Mouse (Mus musculus) CD4-positive, CD25-positive, alpha-beta regulatory T cell, adult 2 months (primary cell): ENCODE results near the gene Mcpt8.
"Not testable (repeated sequence)": the region's sequence is repeated elsewhere in the genome, so short reads cannot be mapped to it uniquely, and the experiment has no call there.

Experiments
- DNase-seq: peaks from one replicate; pipeline ENCODE4 v3.0.0-alpha.2; 2012; ENCODE audit warnings: low read depth, low spot score

Mcpt8 gene

DNA sequence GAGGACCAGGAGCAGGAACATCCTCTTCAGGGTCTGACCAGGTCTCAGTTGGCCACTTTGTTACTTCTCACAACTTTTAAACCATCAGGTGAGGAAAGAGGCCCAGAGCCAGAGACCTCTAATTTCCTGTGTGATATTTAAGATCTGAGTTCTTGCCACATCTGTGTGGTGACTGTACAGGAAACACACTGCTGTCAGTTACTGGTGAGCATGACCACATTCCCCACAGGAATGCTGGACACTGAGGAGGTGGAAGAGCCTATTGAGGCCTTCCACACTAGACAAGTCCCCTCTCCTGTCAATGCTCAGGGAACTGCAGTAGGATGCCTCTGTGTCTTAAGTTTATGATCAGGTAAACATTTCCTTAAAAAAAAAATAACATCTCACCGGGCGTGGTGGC lies at the start of gene Mcpt8:
TSS of gene Mcpt8 (minus strand) at position 107 of the 400 bp plus-strand sequence.
- DNase-seq, result no peak

- DNase-seq, result not testable (repeated sequence)
These were observed 48.6 kb upstream of the Mcpt8 start for GRCm38 (mm10) chr14:56133675-56134074.

- not testable (repeated sequence) for DNase-seq
These were observed 47.4 kb upstream of the Mcpt8 start, which contains the start of gene Gzmd for GRCm38 (mm10) chr14:56132508-56132907. Gene Gzmd (minus strand): TSS chr14:56132608.

DNA sequence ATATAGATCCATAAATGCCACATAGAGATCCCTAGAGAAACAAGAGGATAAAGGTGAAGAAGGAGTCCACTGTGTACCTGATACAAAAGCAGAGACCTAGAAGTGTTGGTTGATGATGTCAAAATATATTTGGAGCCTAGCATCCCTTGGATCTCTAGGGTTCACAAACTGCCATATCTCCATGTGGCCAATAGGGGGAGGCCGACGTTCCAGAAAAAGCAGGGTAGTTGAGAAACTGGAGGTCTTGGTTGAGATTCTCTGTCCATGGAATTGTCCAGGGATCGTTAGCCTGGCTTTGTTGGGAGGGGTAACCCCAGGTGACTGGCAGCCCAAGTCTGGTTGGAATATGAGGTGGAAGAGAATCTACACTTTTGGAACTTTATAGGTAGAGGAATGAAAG lies 43.3 kb upstream of the Mcpt8 start:
- DNase-seq, result peak; percentile 7

DNA sequence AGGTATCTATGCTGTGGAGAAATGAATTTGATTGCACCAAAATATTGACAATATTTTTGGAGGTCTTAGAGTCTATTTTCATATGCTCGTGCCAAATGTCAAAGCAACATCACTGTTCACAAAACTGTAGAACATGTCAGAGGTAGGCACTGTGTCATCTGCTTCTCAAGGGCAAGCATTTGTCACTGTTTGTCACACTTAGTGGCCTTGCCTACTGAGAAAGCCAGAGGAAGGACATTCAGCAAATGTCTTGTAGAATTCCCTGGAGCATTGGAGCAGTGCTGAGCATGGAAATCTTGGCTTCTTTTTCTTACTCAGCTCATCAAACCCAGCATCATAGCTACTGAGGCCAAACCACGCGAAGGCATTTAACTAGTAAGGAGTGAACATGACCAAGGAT lies 38.4 kb upstream of the Mcpt8 start:
- DNase-seq, result no peak

- no peak for DNase-seq
These were observed 35.5 kb upstream of the Mcpt8 start, which contains the start of gene Gzme for GRCm38 (mm10) chr14:56120525-56120924. Gene Gzme (minus strand): TSS chr14:56120625.

GRCm38 (mm10) chr14:56115531-56116310 lies 30.6 kb upstream of the Mcpt8 start:
- DNase-seq, result not testable (repeated sequence)

DNA sequence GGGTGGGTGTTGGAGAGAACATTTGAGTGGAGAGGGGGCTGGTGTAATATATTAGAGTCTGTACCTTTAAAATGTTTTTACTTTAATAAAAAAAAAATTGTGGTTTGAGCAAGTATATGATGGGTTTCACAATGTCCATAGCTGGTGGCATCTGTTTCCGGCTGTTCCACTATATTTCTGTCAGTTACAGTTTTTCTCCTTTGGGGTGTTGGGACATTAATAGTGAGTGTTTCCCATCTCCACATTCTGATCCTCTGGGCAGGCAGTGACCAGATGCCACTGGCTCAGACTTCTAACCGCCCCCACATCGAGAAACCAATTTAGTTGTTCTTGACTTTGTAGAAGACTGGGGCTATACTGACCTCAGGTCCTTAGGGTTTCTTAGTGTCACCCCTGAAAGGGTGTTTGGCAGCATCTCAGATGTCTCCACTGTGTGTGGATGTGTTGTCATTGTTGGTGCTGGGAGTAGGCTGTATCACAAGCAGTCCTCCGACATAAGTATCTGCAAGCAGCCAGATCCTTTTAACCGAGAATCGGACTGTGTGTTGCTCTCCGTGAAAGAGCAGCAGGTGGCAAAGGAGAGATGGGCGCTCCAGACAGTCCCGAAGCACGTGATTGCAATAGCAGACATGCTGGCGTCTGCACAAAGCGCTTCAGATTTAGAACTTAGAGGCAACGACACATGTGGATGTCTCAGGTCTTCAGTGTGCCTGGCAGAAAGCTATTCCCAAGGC lies 20.5 kb upstream of the Mcpt8 start:
- no peak for DNase-seq

- no peak for DNase-seq
These were observed 19.9 kb upstream of the Mcpt8 start for GRCm38 (mm10) chr14:56105016-56105415.

- DNase-seq, result no peak
These were observed 18.4 kb upstream of the Mcpt8 start for GRCm38 (mm10) chr14:56103452-56103851.

DNA sequence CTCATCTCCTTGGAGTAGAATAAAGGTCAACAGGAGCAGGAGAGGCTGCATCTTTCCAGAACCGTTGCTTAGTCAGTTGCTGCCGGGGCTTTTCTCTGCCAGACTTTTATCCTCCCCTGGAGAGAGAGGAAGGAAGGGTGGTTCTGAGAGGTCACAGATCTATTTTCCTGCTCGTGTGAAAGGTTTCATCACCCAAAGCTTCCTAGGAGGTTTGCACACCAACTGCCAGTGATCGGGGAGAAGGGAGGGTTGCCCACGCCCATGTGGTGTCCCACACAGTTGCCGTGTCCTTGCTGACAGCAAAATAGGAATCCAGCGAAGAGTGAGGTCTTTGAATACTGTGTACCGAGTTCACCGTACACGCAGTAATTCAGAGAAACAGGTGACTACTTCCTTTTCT lies 17.3 kb upstream of the Mcpt8 start, which contains the start of gene Ctsg:
TSS of gene Ctsg (minus strand) at position 189 of the 400 bp plus-strand sequence.
- no peak for DNase-seq

GRCm38 (mm10) chr14:56098940-56099339 lies 13.9 kb upstream of the Mcpt8 start:
- peak; percentile 43 for DNase-seq

DNA sequence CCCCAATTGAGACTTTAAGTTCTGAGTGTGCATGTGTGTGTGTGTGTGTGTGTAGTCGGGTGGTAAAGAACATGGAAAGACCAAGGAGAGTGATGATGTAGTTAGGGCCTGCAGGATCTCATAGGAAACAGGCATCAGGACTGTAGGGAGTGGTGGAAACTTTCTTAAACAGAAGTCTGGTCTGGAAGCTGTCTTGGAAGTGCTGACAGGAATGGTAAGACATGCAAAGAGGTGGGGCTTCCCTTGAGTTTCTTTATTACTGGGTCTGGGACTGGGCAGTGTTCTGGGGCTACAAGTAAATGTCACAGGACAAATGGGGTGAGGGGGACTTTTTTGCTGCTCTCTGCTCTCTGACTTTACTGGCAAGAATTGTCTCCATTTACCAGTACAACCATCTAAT lies 12.5 kb upstream of the Mcpt8 start:
- DNase-seq, result no peak

- DNase-seq, result no peak
These were observed 8.3 kb upstream of the Mcpt8 start for GRCm38 (mm10) chr14:56093353-56093752.

GRCm38 (mm10) chr14:56086711-56087110 lies 1.6 kb upstream of the Mcpt8 start:
- no peak for DNase-seq

DNA sequence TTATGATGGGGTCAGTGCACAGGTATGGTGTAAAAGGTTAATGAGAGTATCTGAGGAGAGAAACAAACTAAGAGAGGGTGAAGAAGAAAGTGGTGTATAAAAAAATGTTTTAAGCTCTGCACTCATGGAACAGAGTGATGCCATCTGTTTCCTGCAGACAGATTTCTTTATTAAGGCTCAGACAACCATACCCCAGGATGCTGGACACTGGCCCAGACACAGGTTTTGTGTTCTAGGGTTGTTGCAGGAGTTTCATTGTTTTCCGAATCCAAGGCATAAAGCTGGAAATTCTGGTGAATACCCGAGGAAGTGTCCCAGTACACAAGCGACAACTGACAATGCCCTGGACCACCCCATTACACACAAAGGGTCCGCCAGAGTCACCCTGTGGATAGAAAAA lies 3.1 kb downstream of the Mcpt8 start:
- no peak for DNase-seq

DNA sequence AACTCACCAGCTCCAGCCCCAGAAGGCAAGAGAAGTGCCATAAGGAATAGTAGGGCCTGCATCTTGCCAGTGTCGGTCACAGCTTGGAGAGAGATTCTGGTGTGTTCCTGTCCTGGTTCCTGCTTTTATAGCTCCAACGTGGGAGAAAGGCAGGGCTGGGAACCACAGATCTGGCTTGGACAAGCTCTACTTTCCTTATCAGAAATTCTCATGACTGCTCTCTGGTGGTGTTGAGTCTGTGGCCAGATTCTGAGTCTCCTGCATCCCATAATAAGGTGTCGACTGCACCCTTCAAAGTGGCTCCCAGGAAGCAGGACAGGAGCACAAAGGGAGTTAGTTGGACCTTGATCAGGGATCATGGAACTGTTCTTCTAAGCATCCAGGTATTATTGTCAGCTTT lies 22.9 kb downstream of the Mcpt8 start, which contains the start of gene Mcpt4:
TSS of gene Mcpt4 (minus strand) at position 101 of the 400 bp plus-strand sequence.
- DNase-seq, result not testable (repeated sequence)

DNA sequence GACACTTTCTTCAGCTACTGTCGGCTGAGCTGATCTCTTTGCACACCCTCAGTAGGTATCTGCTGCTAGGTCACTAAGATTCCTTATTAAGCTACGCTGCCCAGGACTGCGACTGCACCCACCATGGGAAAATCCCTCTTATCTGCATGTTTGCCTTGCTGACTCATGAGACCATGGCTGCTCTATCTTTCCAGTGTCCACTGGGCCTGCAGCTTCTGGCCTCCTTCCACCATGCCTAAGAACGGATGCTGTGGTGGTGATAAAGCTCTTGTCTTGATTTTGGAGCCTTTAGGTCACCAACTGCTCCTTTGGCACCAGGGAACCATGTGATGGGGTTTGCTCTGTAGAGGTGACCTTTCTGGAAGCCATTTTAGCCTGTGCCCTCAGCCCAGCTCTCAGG lies 27.4 kb downstream of the Mcpt8 start:
- DNase-seq, result no peak

DNA sequence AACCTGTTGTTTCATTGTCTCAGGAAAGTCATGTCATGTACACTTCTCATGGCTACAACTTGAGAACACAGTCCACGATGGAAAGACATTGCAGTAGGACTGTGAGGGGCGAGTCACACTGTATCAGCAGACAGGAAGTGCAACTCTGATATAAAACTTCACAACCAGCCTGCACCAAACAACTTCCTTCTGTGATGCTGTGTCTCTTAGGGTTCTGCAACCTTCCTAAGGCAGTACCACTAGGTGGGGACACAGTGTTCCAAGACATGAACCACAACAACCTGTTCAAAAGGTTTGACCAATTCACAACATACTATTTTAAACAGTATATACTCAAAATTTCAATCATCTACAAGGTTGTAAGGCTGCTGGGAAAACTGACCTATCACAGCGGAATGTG lies 29.7 kb downstream of the Mcpt8 start:
- DNase-seq, result no peak

- DNase-seq, result not testable (repeated sequence)
These were observed 43.3 kb downstream of the Mcpt8 start, which contains the start of gene Mcpt2 for GRCm38 (mm10) chr14:56041792-56042191. Gene Mcpt2 (plus strand): TSS chr14:56042041.

DNA sequence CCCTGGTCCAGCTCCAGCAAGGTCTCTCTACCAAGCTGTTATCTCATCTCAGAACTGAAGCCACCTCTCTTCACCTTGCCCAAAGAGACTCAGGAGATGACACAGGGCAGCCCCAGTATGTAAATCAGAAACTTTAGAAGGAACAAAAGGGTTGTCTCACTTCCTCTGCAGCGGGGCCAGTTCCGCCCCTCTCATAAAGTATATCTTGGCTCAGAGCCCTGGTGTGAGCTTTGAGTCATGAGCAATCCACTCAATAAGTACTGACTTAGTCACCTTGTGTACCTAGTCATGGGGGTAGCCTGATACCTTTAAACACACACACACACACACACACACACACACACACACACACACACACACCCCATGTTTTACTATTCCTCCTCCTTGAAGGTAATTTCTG lies 50.6 kb downstream of the Mcpt8 start:
- no peak for DNase-seq
